Mouse (Mus musculus): ENCODE measurements at regions not wholly inside any gene's neighbourhood (a gene's known extent, or its start where the extent isn't known, plus 50 kb on each side); places are given as distances from the start of the nearest gene placed in this dataset.

DNA sequence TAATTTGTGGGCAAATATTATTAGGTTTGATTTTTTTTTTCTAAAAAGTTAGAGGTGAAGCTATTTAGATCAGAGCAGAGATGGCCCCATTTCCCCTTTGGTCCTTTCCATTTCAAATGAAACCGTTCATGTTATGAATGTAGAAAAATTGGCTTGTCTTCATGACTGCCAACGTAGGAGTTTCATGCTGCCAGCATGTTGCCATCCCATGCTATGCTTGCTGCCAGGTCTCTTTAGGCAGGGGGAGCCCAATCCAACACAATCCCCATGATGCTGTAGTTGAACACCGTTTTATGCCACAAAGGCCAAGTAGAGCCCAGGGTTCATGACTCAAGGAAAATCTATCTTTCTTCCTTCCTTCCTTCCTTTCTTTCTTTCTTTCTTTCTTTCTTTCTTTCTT, 259.5 kb downstream of the Abcc12 start:
- 80% methylated on average over 3 of the region's 3 CpGs for WGBS

DNA sequence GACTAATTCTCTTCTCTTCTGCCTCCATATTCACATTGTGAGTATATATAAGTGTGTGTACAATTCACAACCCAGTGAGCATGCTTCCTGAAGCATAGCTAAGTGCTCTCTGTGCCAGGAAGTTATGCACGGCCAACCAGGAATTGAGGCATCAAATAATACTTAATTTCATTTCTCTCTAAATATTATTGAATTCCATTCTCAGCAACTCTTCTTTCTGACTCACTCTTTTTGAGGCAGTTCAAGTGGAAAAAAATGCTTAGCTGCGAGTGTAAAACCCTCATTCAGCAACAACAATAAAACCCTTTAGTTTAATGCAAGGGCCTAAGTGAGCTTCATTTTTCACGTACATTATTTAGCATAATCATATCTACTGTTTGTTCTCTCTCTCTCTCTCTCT, 262.0 kb downstream of the Abcc12 start:
- H3K4me2 ChIP-seq (ENCODE audit: low read length), result no peak overlapping the region
- no peak overlapping the region for H3K4me3 ChIP-seq (ENCODE audit: low read depth, low read length)
- no peaks in the 10 kb centered on the region for H3K4me1 ChIP-seq (ENCODE audit: control insufficient read depth, insufficient read depth, low read length)
- no peaks in the 10 kb centered on the region for H3K27me3 ChIP-seq (replicated peaks; ENCODE audit: control insufficient read depth, insufficient read depth, low read length)
- no peak overlapping the region for H3K27ac ChIP-seq (ENCODE audit: low read depth, low read length)
- no peaks in the 10 kb centered on the region for H3K9me3 ChIP-seq (replicated peaks; ENCODE audit: control insufficient read depth, low read length)
- H3K9ac ChIP-seq (ENCODE audit: low read length), result no peak overlapping the region
- ATAC-seq, result no peak
- 28% methylated on average over 3 of the region's 3 CpGs for WGBS
- no peaks in the 10 kb centered on the region for H3K36me3 ChIP-seq (ENCODE audit: control insufficient read depth, insufficient read depth, low read length)
- no peak for DNase-seq (ENCODE audit: low spot score)

More for the DNA sequence above, 259.5 kb downstream of the Abcc12 start:
- H3K27ac ChIP-seq (ENCODE audit: low read depth, low read length), result no peak overlapping the region
- no peaks in the 10 kb centered on the region for H3K9me3 ChIP-seq (replicated peaks; ENCODE audit: control insufficient read depth, low read length)
- no peaks in the 10 kb centered on the region for H3K36me3 ChIP-seq (ENCODE audit: control insufficient read depth, insufficient read depth, low read length)
- no peak overlapping the region for H3K4me3 ChIP-seq (ENCODE audit: low read depth, low read length)
- ATAC-seq (no peak), DNase-seq (ENCODE audit: low spot score) (no peak)
- no peaks in the 10 kb centered on the region for H3K27me3 ChIP-seq (replicated peaks; ENCODE audit: control insufficient read depth, insufficient read depth, low read length)
- no peak overlapping the region for H3K9ac ChIP-seq (ENCODE audit: low read length)
- no peak overlapping the region for H3K4me2 ChIP-seq (ENCODE audit: low read length)
- H3K4me1 ChIP-seq (ENCODE audit: control insufficient read depth, insufficient read depth, low read length), result 0 out of 2 replicates have a peak, but pooled peaks cover 3% of the 10 kb centered on the region

DNA sequence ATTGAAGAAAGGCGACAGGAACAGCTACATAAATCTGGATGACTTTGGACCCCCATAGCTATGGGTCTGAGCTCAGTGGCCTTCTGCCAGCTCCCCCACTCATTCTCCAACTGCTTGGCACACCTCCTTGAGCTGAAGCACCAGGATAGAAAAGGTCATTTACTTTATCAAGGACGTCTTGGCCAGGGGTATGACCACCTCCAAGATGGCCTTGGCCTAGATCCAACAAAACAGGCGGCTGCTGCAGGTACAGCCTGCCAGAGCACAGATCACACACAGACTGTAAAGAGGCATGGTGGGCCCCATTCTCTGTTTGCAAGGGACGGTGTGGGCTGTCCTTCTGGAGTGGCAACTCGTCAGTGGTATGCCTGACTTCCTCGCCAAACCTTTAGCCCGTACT, 264.2 kb downstream of the Abcc12 start:
- H3K27ac ChIP-seq (ENCODE audit: low read depth, low read length), result no peak overlapping the region
- 83% methylated on average over 7 of the region's 7 CpGs for WGBS
- no peak for DNase-seq (ENCODE audit: low spot score)
- no peak for ATAC-seq
- no peak overlapping the region for H3K4me2 ChIP-seq (ENCODE audit: low read length)
- H3K4me1 ChIP-seq (ENCODE audit: control insufficient read depth, insufficient read depth, low read length), result no peaks in the 10 kb centered on the region
- H3K36me3 ChIP-seq (ENCODE audit: control insufficient read depth, insufficient read depth, low read length), result no peaks in the 10 kb centered on the region
- no peaks in the 10 kb centered on the region for H3K9me3 ChIP-seq (replicated peaks; ENCODE audit: control insufficient read depth, low read length)
- H3K4me3 ChIP-seq (ENCODE audit: low read depth, low read length), result no peak overlapping the region
- H3K27me3 ChIP-seq (replicated peaks; ENCODE audit: control insufficient read depth, insufficient read depth, low read length), result no peaks in the 10 kb centered on the region
- H3K9ac ChIP-seq (ENCODE audit: low read length), result no peak overlapping the region

DNA sequence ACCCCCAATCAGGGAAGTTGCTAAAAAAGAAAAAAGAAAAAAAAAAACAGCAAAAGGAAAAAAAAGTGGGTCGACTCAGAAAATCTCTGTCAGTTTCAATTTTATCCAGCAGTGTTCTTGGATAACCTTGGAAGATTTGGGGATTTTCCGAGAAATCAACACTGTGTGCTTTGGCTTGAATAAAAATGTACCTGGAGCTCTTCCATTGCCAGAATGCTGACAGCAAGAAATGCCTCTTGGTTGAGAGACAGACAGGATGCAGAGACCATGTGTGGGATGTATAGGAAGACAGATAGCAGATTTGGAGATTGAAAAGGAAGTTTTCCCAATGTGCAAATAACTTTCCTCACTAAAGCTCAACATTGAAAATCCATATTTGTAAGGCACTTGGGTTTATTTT, 271.0 kb downstream of the Abcc12 start:
- WGBS, result 68% methylated on average over 2 of the region's 2 CpGs
- H3K4me1 ChIP-seq (ENCODE audit: control insufficient read depth, insufficient read depth, low read length), result no peaks in the 10 kb centered on the region
- H3K4me3 ChIP-seq (ENCODE audit: low read depth, low read length), result no peak overlapping the region
- H3K9ac ChIP-seq (ENCODE audit: low read length), result no peak overlapping the region
- H3K36me3 ChIP-seq (ENCODE audit: control insufficient read depth, insufficient read depth, low read length), result no peaks in the 10 kb centered on the region
- no peak overlapping the region for H3K4me2 ChIP-seq (ENCODE audit: low read length)
- ATAC-seq (no peak), DNase-seq (ENCODE audit: low spot score) (no peak)
- no peaks in the 10 kb centered on the region for H3K27me3 ChIP-seq (replicated peaks; ENCODE audit: control insufficient read depth, insufficient read depth, low read length)
- no peaks in the 10 kb centered on the region for H3K9me3 ChIP-seq (replicated peaks; ENCODE audit: control insufficient read depth, low read length)
- H3K27ac ChIP-seq (ENCODE audit: low read depth, low read length), result no peak overlapping the region

DNA sequence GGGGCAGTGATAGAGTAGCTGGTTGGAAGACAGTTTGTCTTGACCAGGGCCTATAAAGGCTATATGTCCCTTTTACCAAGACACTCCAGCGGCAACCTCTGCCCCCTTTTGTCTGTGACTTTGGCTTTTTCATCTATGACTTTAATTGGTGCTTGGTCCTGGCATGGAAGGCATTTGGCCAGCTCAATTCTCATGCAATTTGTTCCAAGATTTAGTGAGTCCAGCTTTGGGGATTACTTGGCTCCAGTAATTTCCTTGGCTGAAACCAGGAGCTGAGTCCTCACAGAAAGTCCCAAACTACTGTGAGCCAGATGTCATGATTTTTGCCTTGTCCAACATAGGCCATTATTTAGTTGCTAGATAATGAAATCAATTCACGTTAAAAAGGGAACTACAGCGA, 273.1 kb downstream of the Abcc12 start:
- H3K27ac ChIP-seq (ENCODE audit: low read depth, low read length), result no peak overlapping the region
- no peak overlapping the region for H3K4me3 ChIP-seq (ENCODE audit: low read depth, low read length)
- WGBS, result 89% methylated on average over 3 of the region's 3 CpGs
- no peaks in the 10 kb centered on the region for H3K9me3 ChIP-seq (replicated peaks; ENCODE audit: control insufficient read depth, low read length)
- DNase-seq (ENCODE audit: low spot score) (no peak), ATAC-seq (no peak)
- no peaks in the 10 kb centered on the region for H3K36me3 ChIP-seq (ENCODE audit: control insufficient read depth, insufficient read depth, low read length)
- H3K27me3 ChIP-seq (replicated peaks; ENCODE audit: control insufficient read depth, insufficient read depth, low read length), result no peaks in the 10 kb centered on the region
- no peaks in the 10 kb centered on the region for H3K4me1 ChIP-seq (ENCODE audit: control insufficient read depth, insufficient read depth, low read length)
- no peak overlapping the region for H3K4me2 ChIP-seq (ENCODE audit: low read length)
- H3K9ac ChIP-seq (ENCODE audit: low read length), result no peak overlapping the region

DNA sequence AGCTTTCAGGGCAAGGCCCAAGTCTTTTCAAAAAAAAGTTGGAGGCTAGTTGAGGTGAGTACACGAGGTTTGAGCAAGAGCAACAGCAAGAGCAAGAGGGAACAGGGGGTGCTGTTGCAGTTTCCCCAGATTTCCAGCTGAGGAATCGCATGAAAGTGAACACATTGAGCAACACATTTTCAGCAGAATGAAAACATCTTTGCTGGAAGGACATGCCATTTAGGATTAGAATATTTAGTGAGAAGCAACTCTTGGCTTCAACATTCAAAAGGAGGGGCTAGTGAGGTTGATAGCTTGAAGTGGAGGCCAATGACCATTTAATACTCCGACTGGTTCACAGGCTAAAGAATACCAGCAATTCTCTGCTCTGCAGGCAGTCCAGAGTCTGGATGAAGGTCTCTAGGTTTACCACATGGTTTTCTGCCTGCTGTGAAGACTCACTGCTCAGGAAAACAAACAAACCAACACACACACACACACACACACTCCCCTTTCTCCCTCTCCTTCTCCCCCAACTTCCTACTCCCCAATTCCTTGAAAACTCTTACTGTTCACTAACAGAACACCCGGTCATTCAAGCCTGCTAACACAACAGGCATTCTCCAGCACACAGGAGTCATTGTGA, 278.5 kb downstream of the Abcc12 start:
- Histone ChIP-seq H3K27me3 (replicated peaks; ENCODE audit: control insufficient read depth, insufficient read depth, low read length) (no peaks in the 10 kb centered on the region), H3K4me3 (ENCODE audit: low read depth, low read length) (no peak overlapping the region), H3K9me3 (replicated peaks; ENCODE audit: control insufficient read depth, low read length) (no peaks in the 10 kb centered on the region), H3K4me1 (ENCODE audit: control insufficient read depth, insufficient read depth, low read length) (no peaks in the 10 kb centered on the region), H3K9ac (ENCODE audit: low read length) (no peak overlapping the region), H3K27ac (ENCODE audit: low read depth, low read length) (no peak overlapping the region), H3K36me3 (ENCODE audit: control insufficient read depth, insufficient read depth, low read length) (no peaks in the 10 kb centered on the region), H3K4me2 (ENCODE audit: low read length) (no peak overlapping the region)
- ATAC-seq (no peak), DNase-seq (ENCODE audit: low spot score) (no peak)
- 53% methylated on average over 4 of the region's 4 CpGs for WGBS

DNA sequence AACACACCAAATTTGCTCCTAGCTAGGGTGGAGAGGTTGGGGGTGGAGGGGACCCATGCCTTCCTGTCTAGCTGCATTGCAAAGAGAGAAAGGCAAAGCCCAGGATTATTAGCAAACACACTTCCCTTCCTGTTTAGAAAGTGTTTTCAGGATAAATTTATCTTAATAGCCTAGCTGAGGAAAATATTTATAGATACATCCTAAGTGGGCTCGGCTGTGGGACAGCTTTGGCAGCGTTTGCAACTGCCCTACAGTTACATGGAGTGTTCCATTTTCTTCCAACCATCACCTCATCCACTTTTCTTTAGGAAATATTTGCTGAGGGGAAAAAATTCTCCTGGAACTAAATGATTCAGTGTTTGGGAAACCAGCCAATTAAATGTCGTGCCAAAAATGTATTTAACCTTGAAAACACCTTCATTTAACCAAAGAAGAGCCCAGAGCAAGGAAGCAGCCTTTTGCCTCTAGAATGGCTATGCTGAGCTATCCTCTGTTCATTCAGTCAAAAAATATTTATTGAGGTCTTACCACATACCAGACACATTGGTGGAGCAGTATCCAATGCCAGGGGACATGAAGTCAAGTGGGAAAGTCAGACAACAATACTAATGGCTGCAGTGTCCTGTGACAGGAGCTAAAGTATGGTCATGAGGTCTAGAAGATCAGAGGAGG, 291.6 kb downstream of the Abcc12 start:
- 78% methylated on average over 3 of the region's 3 CpGs for WGBS
- no peak for ATAC-seq

DNA sequence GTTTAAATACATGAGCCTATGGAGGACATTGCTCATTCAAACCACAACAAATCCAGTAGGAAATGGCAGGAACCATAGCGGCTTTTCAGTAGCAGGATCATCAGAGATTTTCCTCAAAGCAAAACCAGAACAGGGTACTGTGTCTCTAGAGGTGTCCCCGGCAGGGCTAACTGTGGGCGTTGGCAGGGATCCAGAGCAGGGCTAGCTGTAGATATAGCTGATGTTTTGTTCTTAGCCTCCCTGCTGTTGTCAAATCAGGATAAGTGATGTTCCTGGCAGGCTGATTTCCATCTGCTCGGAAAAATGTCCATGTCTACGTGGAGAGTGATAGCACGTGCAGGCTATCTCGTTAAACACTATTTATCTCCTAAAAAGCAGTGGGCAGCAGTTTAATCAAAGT, 297.6 kb downstream of the Abcc12 start:
- WGBS, result 36% methylated on average over 7 of the region's 7 CpGs
- H3K9me3 ChIP-seq (replicated peaks; ENCODE audit: control insufficient read depth, low read length), result no peaks in the 10 kb centered on the region

More for the DNA sequence above, 291.6 kb downstream of the Abcc12 start:
- Histone ChIP-seq H3K27ac (ENCODE audit: low read depth, low read length) (no peak overlapping the region), H3K27me3 (replicated peaks; ENCODE audit: control insufficient read depth, insufficient read depth, low read length) (no peaks in the 10 kb centered on the region), H3K36me3 (ENCODE audit: control insufficient read depth, insufficient read depth, low read length) (no peaks in the 10 kb centered on the region), H3K4me2 (ENCODE audit: low read length) (no peak overlapping the region), H3K4me1 (ENCODE audit: control insufficient read depth, insufficient read depth, low read length) (no peaks in the 10 kb centered on the region), H3K4me3 (ENCODE audit: low read depth, low read length) (no peak overlapping the region), H3K9me3 (replicated peaks; ENCODE audit: control insufficient read depth, low read length) (no peaks in the 10 kb centered on the region), H3K9ac (ENCODE audit: low read length) (no peak overlapping the region)
- no peak for DNase-seq (ENCODE audit: low spot score)

DNA sequence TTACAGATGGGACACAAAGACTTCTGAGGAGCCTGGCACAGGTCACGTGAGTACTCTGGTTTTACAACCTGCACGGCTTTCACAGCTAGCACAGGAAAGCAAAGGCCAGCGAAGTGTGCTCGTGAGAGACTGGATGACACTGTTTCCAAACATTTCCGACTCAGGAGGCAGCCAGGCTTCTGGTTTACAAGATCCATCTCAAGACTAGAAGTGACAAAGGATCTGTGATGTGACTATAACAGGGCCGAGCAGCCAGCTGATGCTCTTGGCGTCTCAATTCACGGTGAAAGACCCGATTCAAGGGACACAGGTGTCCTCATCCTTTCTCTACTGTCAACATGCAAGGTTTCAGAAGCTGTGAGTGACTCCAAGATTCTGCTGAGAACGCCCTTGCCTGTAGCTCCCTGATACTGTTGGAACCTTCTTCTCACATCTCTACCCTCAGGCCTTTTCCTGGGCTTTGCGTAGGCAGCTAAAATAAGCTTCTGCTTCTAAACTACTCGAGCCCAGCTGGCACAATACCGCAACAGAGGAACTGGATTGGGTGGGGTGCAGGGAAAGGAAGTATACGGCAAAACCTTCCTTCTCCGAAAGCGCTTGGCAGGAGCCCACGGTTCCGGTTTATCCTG, 300.3 kb downstream of the Abcc12 start:
- Histone ChIP-seq H3K4me1 (ENCODE audit: control insufficient read depth, insufficient read depth, low read length) (no peaks in the 10 kb centered on the region), H3K36me3 (ENCODE audit: control insufficient read depth, insufficient read depth, low read length) (no peaks in the 10 kb centered on the region), H3K27ac (ENCODE audit: low read depth, low read length) (no peak overlapping the region), H3K4me3 (ENCODE audit: low read depth, low read length) (no peak overlapping the region), H3K27me3 (replicated peaks; ENCODE audit: control insufficient read depth, insufficient read depth, low read length) (no peaks in the 10 kb centered on the region), H3K4me2 (ENCODE audit: low read length) (no peak overlapping the region), H3K9me3 (replicated peaks; ENCODE audit: control insufficient read depth, low read length) (no peaks in the 10 kb centered on the region), H3K9ac (ENCODE audit: low read length) (no peak overlapping the region)
- 90% methylated on average over 18 of the region's 18 CpGs for WGBS
- no peak for DNase-seq (ENCODE audit: low spot score)
- ATAC-seq, result no peak

More for the DNA sequence above, 297.6 kb downstream of the Abcc12 start:
- no peak overlapping the region for H3K27ac ChIP-seq (ENCODE audit: low read depth, low read length)
- ATAC-seq (no peak), DNase-seq (ENCODE audit: low spot score) (peak; percentile 49)
- H3K27me3 ChIP-seq (replicated peaks; ENCODE audit: control insufficient read depth, insufficient read depth, low read length), result no peaks in the 10 kb centered on the region
- H3K4me3 ChIP-seq (ENCODE audit: low read depth, low read length), result no peak overlapping the region
- no peak overlapping the region for H3K4me2 ChIP-seq (ENCODE audit: low read length)
- H3K9ac ChIP-seq (ENCODE audit: low read length), result no peak overlapping the region
- no peaks in the 10 kb centered on the region for H3K4me1 ChIP-seq (ENCODE audit: control insufficient read depth, insufficient read depth, low read length)
- H3K36me3 ChIP-seq (ENCODE audit: control insufficient read depth, insufficient read depth, low read length), result no peaks in the 10 kb centered on the region
